Mouse (Mus musculus) CD4-positive, CD25-positive, alpha-beta regulatory T cell, adult 2 months (primary cell): Measurements from ENCODE around the gene 4632433K11Rik.
"Not testable (repeated sequence)": the region's sequence is repeated elsewhere in the genome, so short reads cannot be mapped to it uniquely, and the experiment has no call there.

Source experiments
- DNase-seq: peaks from one replicate; pipeline ENCODE4 v3.0.0-alpha.2; 2012; ENCODE audit warnings: low read depth, low spot score

Gene 4632433K11Rik

GRCm38 (mm10) chr7:5033818-5034217 is at the start of gene 4632433K11Rik:
Gene 4632433K11Rik (plus strand): TSS chr7:5034118.
- DNase-seq = no peak

- DNase-seq = no peak
Measured at GRCm38 (mm10) chr7:4988250-4988649, 45.7 kb upstream of the 4632433K11Rik start.

GRCm38 (mm10) chr7:4993347-4993998 is 40.4 kb upstream of the 4632433K11Rik start:
- DNase-seq = no peak

- no peak for DNase-seq
Measured at GRCm38 (mm10) chr7:4993999-4994788, 39.7 kb upstream of the 4632433K11Rik start.

GRCm38 (mm10) chr7:4995268-4996002 is 38.5 kb upstream of the 4632433K11Rik start:
- DNase-seq = no peak

GRCm38 (mm10) chr7:4996003-4996895 is 37.7 kb upstream of the 4632433K11Rik start, which contains the start of gene Zfp579:
Gene Zfp579 (minus strand): TSS chr7:4996158.
- peak; percentile 87 for DNase-seq

- DNase-seq = no peak
Measured at GRCm38 (mm10) chr7:4996934-4997333, 37.0 kb upstream of the 4632433K11Rik start.

GRCm38 (mm10) chr7:4999876-5000275 is 34.0 kb upstream of the 4632433K11Rik start:
- peak; percentile 69 for DNase-seq

- DNase-seq = not testable (repeated sequence)
Measured at GRCm38 (mm10) chr7:5002876-5003275, 31.0 kb upstream of the 4632433K11Rik start.

GRCm38 (mm10) chr7:5008229-5008628 is 25.7 kb upstream of the 4632433K11Rik start:
- DNase-seq = no peak

- no peak for DNase-seq
Measured at GRCm38 (mm10) chr7:5012681-5013513, 21.0 kb upstream of the 4632433K11Rik start.

- peak; percentile 98 for DNase-seq
Measured at GRCm38 (mm10) chr7:5014251-5015117, 19.4 kb upstream of the 4632433K11Rik start, which contains the start of the genes Zfp524 and Fiz1. Gene Zfp524 (plus strand): TSS chr7:5014415. Gene Fiz1 (minus strand): TSS chr7:5014697.

GRCm38 (mm10) chr7:5015118-5016001 is 18.6 kb upstream of the 4632433K11Rik start, which contains the start of gene Gm44973:
Gene Gm44973 (plus strand): TSS chr7:5015496.
- DNase-seq = peak; percentile 95

GRCm38 (mm10) chr7:5016057-5016456 is 17.9 kb upstream of the 4632433K11Rik start:
- DNase-seq = no peak

GRCm38 (mm10) chr7:5016920-5017319 is 17.0 kb upstream of the 4632433K11Rik start:
- no peak for DNase-seq

GRCm38 (mm10) chr7:5017352-5017751 is 16.6 kb upstream of the 4632433K11Rik start:
- DNase-seq = peak; percentile 43

GRCm38 (mm10) chr7:5017931-5018330 is 16.0 kb upstream of the 4632433K11Rik start:
- no peak for DNase-seq

GRCm38 (mm10) chr7:5019576-5019975 is 14.3 kb upstream of the 4632433K11Rik start:
- DNase-seq = not testable (repeated sequence)
